Mouse (Mus musculus): ENCODE results near the gene 1600012H06Rik. TPM values are rescaled to one million over a fixed set of nuclear protein-coding genes. Genes with fewer than 3 reads are reported as not detected.
"Not testable (repeated sequence)": the region's sequence is repeated elsewhere in the genome, so short reads cannot be mapped to it uniquely, and the experiment has no call there.

Gene 1600012H06Rik
- polyA plus RNA-seq, 1 experiment from 2014 or later = 33.1 TPM

- under 1% methylated on average over 20 of the region's 23 CpGs for WGBS
- ATAC-seq = peak; percentile 11; the same call in 1 of the 2 replicates
- H3K9me3 ChIP-seq (ENCODE audit: control insufficient read depth, low read length) = no peaks in the 10 kb centered on the region
- H3K9ac ChIP-seq (replicated peaks; ENCODE audit: low read depth, low read length) = peak overlapping the region; percentile 65
- no peaks in the 10 kb centered on the region for H3K27me3 ChIP-seq (replicated peaks; ENCODE audit: control insufficient read depth, insufficient read depth, low read length)
- H3K4me2 ChIP-seq (ENCODE audit: low read length) = peak overlapping the region; percentile 99
- H3K27ac ChIP-seq (ENCODE audit: low read length) = no peak overlapping the region
- H3K4me1 ChIP-seq (replicated peaks; ENCODE audit: control insufficient read depth, insufficient read depth, low read length) = peaks cover 9% of the 10 kb centered on the region
- H3K4me3 ChIP-seq (replicated peaks; ENCODE audit: low read length) = peak overlapping the region; percentile 70
- no peaks in the 10 kb centered on the region for H3K36me3 ChIP-seq (ENCODE audit: control insufficient read depth, insufficient read depth)
Measured at GRCm38 (mm10) chr17:14960520-14960919, 17.5 kb downstream of the 1600012H06Rik start.

DNA sequence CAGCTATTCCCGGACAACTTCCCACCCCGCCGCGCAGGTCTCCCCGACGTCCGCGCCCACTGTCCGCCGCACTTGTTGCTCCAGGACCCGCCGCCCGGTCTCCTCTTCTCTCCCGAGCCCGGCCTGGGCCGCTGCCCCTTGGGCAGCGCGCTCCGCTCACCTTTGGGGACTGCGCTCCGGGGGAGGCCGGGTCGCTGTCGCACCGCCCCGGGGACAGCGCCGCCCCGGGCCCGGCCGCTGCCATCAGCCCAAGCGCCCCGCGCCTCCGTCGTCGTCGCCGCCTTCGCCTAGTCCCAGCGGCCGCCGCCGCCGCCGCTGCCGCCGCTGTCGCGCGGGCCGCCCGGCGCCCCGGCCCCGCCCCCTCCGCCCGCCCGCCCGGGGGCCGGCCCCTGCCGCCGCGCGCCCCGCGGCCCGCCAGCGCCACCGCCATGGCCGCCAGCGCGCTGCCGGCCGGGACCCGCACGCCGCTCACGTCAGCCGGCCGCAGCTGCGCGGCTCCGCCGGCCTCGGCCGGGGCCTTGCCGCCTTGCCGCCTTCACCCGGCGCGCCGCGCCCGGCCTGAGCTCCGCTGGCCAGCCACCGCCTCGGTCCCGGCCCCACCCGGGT is 18.1 kb downstream of the 1600012H06Rik start, which contains the start of gene Phf10:
Gene Phf10, minus strand, starts transcription at position 323 of the 606 bp plus-strand sequence.
- not testable (repeated sequence) for H3K36me3 ChIP-seq (ENCODE audit: control insufficient read depth, insufficient read depth); H3K4me1 ChIP-seq (replicated peaks; ENCODE audit: control insufficient read depth, insufficient read depth, low read length); H3K27me3 ChIP-seq (replicated peaks; ENCODE audit: control insufficient read depth, insufficient read depth, low read length); H3K27ac ChIP-seq (ENCODE audit: low read length); H3K9me3 ChIP-seq (ENCODE audit: control insufficient read depth, low read length)
- peak within 1 kb of the TSS; percentile 70 for H3K4me3 ChIP-seq (replicated peaks; ENCODE audit: low read length)
- H3K4me2 ChIP-seq (ENCODE audit: low read length) = peak within 1 kb of the TSS; percentile 99
- H3K9ac ChIP-seq (replicated peaks; ENCODE audit: low read depth, low read length) = peak within 1 kb of the TSS; percentile 65
- 0% methylated on average over 32 of the region's 100 CpGs for WGBS
- ATAC-seq = peak; percentile 76

DNA sequence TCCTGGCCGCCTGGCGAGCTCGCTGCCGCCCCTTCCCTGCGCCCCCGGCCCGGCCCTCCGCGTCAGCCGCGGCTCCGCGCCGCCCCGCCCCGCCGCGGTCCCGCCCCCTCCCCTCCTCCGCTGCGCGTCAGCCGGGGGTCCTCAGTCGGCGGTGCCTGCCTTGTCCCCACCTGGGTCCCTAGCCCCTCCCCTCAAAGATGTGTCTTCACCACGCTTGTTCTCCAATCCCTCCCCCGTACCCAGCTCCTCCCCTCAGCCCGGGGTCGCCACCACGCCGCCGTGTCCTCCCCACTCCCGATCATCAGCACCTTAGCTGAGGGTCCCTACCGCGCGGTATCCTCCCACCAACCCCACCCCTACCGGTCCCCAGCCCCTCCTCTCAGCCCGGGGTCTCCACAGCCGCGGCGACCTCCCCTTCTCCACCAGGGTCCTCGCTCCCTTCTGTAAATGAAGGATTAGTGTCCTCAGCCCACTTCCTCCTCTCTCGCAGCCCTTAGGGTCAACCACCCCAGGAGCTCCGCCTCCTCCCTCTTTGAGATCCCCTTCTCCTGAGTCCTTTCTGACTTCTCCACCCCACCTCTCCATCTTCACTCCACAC is 18.7 kb downstream of the 1600012H06Rik start:
- H3K27me3 ChIP-seq (replicated peaks; ENCODE audit: control insufficient read depth, insufficient read depth, low read length); H3K9me3 ChIP-seq (ENCODE audit: control insufficient read depth, low read length); H3K4me2 ChIP-seq (ENCODE audit: low read length); H3K27ac ChIP-seq (ENCODE audit: low read length); H3K4me1 ChIP-seq (replicated peaks; ENCODE audit: control insufficient read depth, insufficient read depth, low read length); H3K9ac ChIP-seq (replicated peaks; ENCODE audit: low read depth, low read length); H3K4me3 ChIP-seq (replicated peaks; ENCODE audit: low read length); H3K36me3 ChIP-seq (ENCODE audit: control insufficient read depth, insufficient read depth): not testable (repeated sequence)
- ATAC-seq = peak; percentile 96
- WGBS = no CpG with 5 or more reads among the region's 44 CpGs

DNA sequence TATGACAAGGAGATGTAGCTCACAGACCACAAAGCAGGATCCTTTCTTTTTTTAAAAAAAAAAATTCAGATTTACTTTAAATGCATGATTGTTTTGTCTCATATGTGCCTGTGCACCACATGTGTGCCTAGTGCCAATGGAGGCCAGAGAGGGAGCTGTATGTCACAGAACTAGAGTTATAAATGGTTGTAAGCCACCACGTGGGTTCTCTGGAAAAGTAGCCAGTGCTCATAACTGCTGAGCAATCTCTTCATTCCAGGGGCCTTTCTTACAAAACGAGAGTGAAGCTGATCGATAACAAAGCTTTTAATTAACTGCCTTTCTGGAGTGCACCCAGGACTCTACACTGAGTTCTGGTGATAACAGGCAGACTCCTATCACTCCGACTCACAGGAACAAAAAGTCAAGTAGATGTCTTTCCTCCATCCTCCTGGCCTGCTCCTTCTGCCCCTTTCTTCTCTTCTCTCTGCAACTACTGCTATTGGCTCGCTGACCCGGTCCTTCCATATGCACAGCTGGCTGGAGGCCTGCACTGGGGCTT is 25.5 kb downstream of the 1600012H06Rik start:
- H3K36me3 ChIP-seq (ENCODE audit: control insufficient read depth, insufficient read depth); H3K4me2 ChIP-seq (ENCODE audit: low read length); H3K4me1 ChIP-seq (replicated peaks; ENCODE audit: control insufficient read depth, insufficient read depth, low read length); H3K9me3 ChIP-seq (ENCODE audit: control insufficient read depth, low read length); H3K27ac ChIP-seq (ENCODE audit: low read length); H3K27me3 ChIP-seq (replicated peaks; ENCODE audit: control insufficient read depth, insufficient read depth, low read length); H3K4me3 ChIP-seq (replicated peaks; ENCODE audit: low read length); H3K9ac ChIP-seq (replicated peaks; ENCODE audit: low read depth, low read length); ATAC-seq: not testable (repeated sequence)
- no CpG with 5 or more reads among the region's 6 CpGs for WGBS

- H3K4me1 ChIP-seq (replicated peaks; ENCODE audit: control insufficient read depth, insufficient read depth, low read length); ATAC-seq; H3K27me3 ChIP-seq (replicated peaks; ENCODE audit: control insufficient read depth, insufficient read depth, low read length); H3K4me2 ChIP-seq (ENCODE audit: low read length); H3K4me3 ChIP-seq (replicated peaks; ENCODE audit: low read length); H3K9me3 ChIP-seq (ENCODE audit: control insufficient read depth, low read length); H3K36me3 ChIP-seq (ENCODE audit: control insufficient read depth, insufficient read depth); H3K27ac ChIP-seq (ENCODE audit: low read length); H3K9ac ChIP-seq (replicated peaks; ENCODE audit: low read depth, low read length): not testable (repeated sequence)
- WGBS = under 1% methylated on average over 4 of the region's 7 CpGs
Measured at GRCm38 (mm10) chr17:14977718-14978361, 34.9 kb downstream of the 1600012H06Rik start.

- ATAC-seq = peak; percentile 99
- WGBS = no CpG with 5 or more reads among the region's 60 CpGs
- H3K4me1 ChIP-seq (replicated peaks; ENCODE audit: control insufficient read depth, insufficient read depth, low read length); H3K27me3 ChIP-seq (replicated peaks; ENCODE audit: control insufficient read depth, insufficient read depth, low read length); H3K36me3 ChIP-seq (ENCODE audit: control insufficient read depth, insufficient read depth); H3K9me3 ChIP-seq (ENCODE audit: control insufficient read depth, low read length); H3K9ac ChIP-seq (replicated peaks; ENCODE audit: low read depth, low read length); H3K4me2 ChIP-seq (ENCODE audit: low read length); H3K4me3 ChIP-seq (replicated peaks; ENCODE audit: low read length); H3K27ac ChIP-seq (ENCODE audit: low read length): not testable (repeated sequence)
Measured at GRCm38 (mm10) chr17:14978362-14979038, 35.5 kb downstream of the 1600012H06Rik start, which contains the start of the genes 9030025P20Rik and Gm3417. Gene 9030025P20Rik, plus strand, starts transcription at chr17:14978468. Gene Gm3417, minus strand, starts transcription at chr17:14978790.

DNA sequence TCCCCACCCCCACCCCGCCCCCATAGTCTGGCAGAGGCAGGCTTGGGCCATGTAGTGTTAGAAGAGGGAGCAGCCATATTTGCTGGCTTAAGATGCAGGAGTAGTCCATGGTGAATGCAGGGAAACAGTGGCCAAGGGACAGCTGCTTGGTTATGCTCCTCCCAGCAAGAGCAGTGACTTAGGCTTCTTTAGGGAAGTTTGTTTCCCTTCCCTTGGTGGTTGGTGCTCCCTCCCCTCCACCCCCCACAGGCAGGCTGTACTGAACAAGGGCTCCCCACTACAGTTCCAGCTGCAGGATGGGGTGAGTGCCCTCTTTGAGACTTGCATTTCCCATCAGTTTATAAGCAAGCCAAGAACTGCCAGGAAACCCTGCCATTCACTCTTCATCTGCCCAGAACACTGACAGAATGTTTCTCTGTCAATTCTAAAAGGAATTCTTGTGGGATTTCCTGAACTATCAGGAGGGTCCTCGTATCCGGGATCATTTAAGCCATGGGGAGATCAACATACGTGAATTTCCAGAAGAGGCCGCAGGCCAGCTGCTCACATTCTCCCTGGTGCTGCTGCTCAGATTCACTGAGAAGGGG is 47.2 kb downstream of the 1600012H06Rik start:
- not testable (repeated sequence) for H3K27ac ChIP-seq (ENCODE audit: low read length); H3K4me3 ChIP-seq (replicated peaks; ENCODE audit: low read length)
- 78% methylated on average over 4 of the region's 5 CpGs for WGBS

DNA sequence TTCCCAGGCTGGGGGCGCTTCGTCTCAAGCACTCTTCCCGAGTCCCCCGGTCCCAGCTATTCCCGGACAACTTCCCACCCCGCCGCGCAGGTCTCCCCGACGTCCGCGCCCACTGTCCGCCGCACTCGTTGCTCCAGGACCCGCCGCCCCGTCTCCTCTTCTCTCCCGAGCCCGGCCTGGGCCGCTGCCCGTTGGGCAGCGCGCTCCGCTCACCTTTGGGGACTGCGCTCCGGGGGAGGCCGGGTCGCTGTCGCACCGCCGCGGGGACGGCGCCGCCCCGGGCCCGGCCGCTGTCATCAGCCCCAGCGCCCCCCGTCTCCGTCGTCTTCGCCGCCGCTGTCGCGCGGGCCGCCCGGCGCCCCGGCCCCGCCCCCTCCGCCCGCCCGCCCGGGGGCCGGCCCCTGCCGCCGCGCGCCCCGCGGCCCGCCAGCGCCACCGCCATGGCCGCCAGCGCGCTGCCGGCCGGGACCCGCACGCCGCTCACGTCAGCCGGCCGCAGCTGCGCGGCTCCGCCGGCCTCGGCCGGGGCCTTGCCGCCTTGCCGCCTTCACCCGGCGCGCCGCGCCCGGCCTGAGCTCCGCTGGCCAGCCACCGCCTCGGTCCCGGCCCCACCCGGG is 49.6 kb downstream of the 1600012H06Rik start:
- not testable (repeated sequence) for H3K9ac ChIP-seq (replicated peaks; ENCODE audit: low read depth, low read length); H3K36me3 ChIP-seq (ENCODE audit: control insufficient read depth, insufficient read depth); H3K9me3 ChIP-seq (ENCODE audit: control insufficient read depth, low read length); H3K27me3 ChIP-seq (replicated peaks; ENCODE audit: control insufficient read depth, insufficient read depth, low read length); H3K27ac ChIP-seq (ENCODE audit: low read length); H3K4me2 ChIP-seq (ENCODE audit: low read length); H3K4me1 ChIP-seq (replicated peaks; ENCODE audit: control insufficient read depth, insufficient read depth, low read length); H3K4me3 ChIP-seq (replicated peaks; ENCODE audit: low read length)
- peak; percentile 76 for ATAC-seq
- no CpG with 5 or more reads among the region's 98 CpGs for WGBS

More for the DNA sequence above, 47.2 kb downstream of the 1600012H06Rik start:
- H3K4me1 ChIP-seq (replicated peaks; ENCODE audit: control insufficient read depth, insufficient read depth, low read length); ATAC-seq; H3K9me3 ChIP-seq (ENCODE audit: control insufficient read depth, low read length); H3K4me2 ChIP-seq (ENCODE audit: low read length); H3K27me3 ChIP-seq (replicated peaks; ENCODE audit: control insufficient read depth, insufficient read depth, low read length); H3K9ac ChIP-seq (replicated peaks; ENCODE audit: low read depth, low read length); H3K36me3 ChIP-seq (ENCODE audit: control insufficient read depth, insufficient read depth): not testable (repeated sequence)
